Mouse (Mus musculus): ENCODE measurements at regions not wholly inside any gene's neighbourhood (a gene's known extent, or its start where the extent isn't known, plus 50 kb on each side); places are given as distances from the start of the nearest gene placed in this dataset.
"Not testable (repeated sequence)": the region's sequence is repeated elsewhere in the genome, so short reads cannot be mapped to it uniquely, and the experiment has no call there.

GRCm38 (mm10) chr17:85881636-85882170, 193.6 kb upstream of the Six2 start:
- no peak for DNase-seq (ENCODE audit: low read depth, low spot score)

GRCm38 (mm10) chr17:85881046-85881445, 193.0 kb upstream of the Six2 start:
- no peak for DNase-seq (ENCODE audit: low read depth, low spot score)

- DNase-seq (ENCODE audit: low read depth, low spot score), result no peak
These were observed 189.4 kb upstream of the Six2 start for GRCm38 (mm10) chr17:85877426-85877825.

- DNase-seq (ENCODE audit: low read depth, low spot score), result no peak
These were observed 188.8 kb upstream of the Six2 start for GRCm38 (mm10) chr17:85876853-85877252.

GRCm38 (mm10) chr17:85873853-85874586, 185.9 kb upstream of the Six2 start:
- DNase-seq (ENCODE audit: low read depth, low spot score), result peak; percentile 34

- DNase-seq (ENCODE audit: low read depth, low spot score), result no peak
These were observed 184.9 kb upstream of the Six2 start for GRCm38 (mm10) chr17:85872903-85873413.

GRCm38 (mm10) chr17:85870406-85870805, 182.3 kb upstream of the Six2 start:
- DNase-seq (ENCODE audit: low read depth, low spot score), result no peak

GRCm38 (mm10) chr17:85869179-85869578, 181.1 kb upstream of the Six2 start:
- DNase-seq (ENCODE audit: low read depth, low spot score), result no peak

GRCm38 (mm10) chr17:85867945-85868616, 180.0 kb upstream of the Six2 start:
- no peak for DNase-seq (ENCODE audit: low read depth, low spot score)

GRCm38 (mm10) chr17:85866581-85866980, 178.5 kb upstream of the Six2 start:
- DNase-seq (ENCODE audit: low read depth, low spot score), result no peak

- no peak for DNase-seq (ENCODE audit: low read depth, low spot score)
These were observed 177.9 kb upstream of the Six2 start for GRCm38 (mm10) chr17:85865940-85866339.

GRCm38 (mm10) chr17:85861328-85861727, 173.3 kb upstream of the Six2 start:
- no peak for DNase-seq (ENCODE audit: low read depth, low spot score)

- DNase-seq (ENCODE audit: low read depth, low spot score), result no peak
These were observed 172.7 kb upstream of the Six2 start for GRCm38 (mm10) chr17:85860797-85861196.

GRCm38 (mm10) chr17:85859926-85860707, 172.0 kb upstream of the Six2 start:
- DNase-seq (ENCODE audit: low read depth, low spot score), result no peak

GRCm38 (mm10) chr17:85858516-85858915, 170.4 kb upstream of the Six2 start:
- DNase-seq (ENCODE audit: low read depth, low spot score), result no peak

GRCm38 (mm10) chr17:85857705-85858472, 169.8 kb upstream of the Six2 start:
- DNase-seq (ENCODE audit: low read depth, low spot score), result no peak

GRCm38 (mm10) chr17:85856894-85857293, 168.8 kb upstream of the Six2 start:
- DNase-seq (ENCODE audit: low read depth, low spot score), result not testable (repeated sequence)

- DNase-seq (ENCODE audit: low read depth, low spot score), result no peak
These were observed 165.1 kb upstream of the Six2 start for GRCm38 (mm10) chr17:85853156-85853555.

- no peak for DNase-seq (ENCODE audit: low read depth, low spot score)
These were observed 160.5 kb upstream of the Six2 start for GRCm38 (mm10) chr17:85848526-85848925.

GRCm38 (mm10) chr17:85847756-85848155, 159.7 kb upstream of the Six2 start:
- no peak for DNase-seq (ENCODE audit: low read depth, low spot score)

- no peak for DNase-seq (ENCODE audit: low read depth, low spot score)
These were observed 157.0 kb upstream of the Six2 start for GRCm38 (mm10) chr17:85845059-85845458.
